Mouse (Mus musculus) ES-Bruce4 (cell line): ENCODE measurements at regions not wholly inside any gene's neighbourhood (a gene's known extent, or its start where the extent isn't known, plus 50 kb on each side); places are given as distances from the start of the nearest gene placed in this dataset.

Experiments used
- H3K27ac ChIP-seq: 2 replicates; pipeline ENCODE4 v1.5.1; 2012; ENCODE audit warnings: low read length, inconsistent platforms; ENCODE audit not compliant: insufficient read depth
- H3K27me3 ChIP-seq: 2 replicates; pipeline ENCODE4 v1.6.1; 2012; ENCODE audit warnings: mild to moderate bottlenecking, low read length, inconsistent platforms; ENCODE audit not compliant: control insufficient read depth, poor library complexity, insufficient read depth, severe bottlenecking
- H3K36me3 ChIP-seq: 2 replicates; pipeline ENCODE4 v1.6.1; 2012; ENCODE audit warnings: inconsistent platforms, mild to moderate bottlenecking, low read length, moderate library complexity; ENCODE audit not compliant: control insufficient read depth, poor library complexity, insufficient read depth, severe bottlenecking
- H3K4me1 ChIP-seq: one replicate; pipeline ENCODE4 v1.8.1; 2011; ENCODE audit warnings: low read length; ENCODE audit not compliant: control insufficient read depth, insufficient read depth
- H3K4me3 ChIP-seq: 2 replicates; pipeline ENCODE4 v1.5.1; 2011; ENCODE audit warnings: low read depth, mild to moderate bottlenecking, low read length
- H3K9ac ChIP-seq: 2 replicates; pipeline ENCODE4 v1.6.1; 2012; ENCODE audit warnings: low read depth, mild to moderate bottlenecking, inconsistent platforms; ENCODE audit not compliant: poor library complexity, severe bottlenecking
- H3K9me3 ChIP-seq: replicated peaks from 2 replicates; pipeline ENCODE4 v1.6.1; 2012; ENCODE audit warnings: mild to moderate bottlenecking, low read length, inconsistent platforms; ENCODE audit not compliant: control insufficient read depth, poor library complexity, insufficient read depth, severe bottlenecking
- CTCF ChIP-seq: IDR thresholded peaks from one replicate; pipeline ENCODE4 v1.8.1; 2011; ENCODE audit warnings: low read depth, low read length
- EP300 ChIP-seq: IDR thresholded peaks from 2 replicates; pipeline ENCODE4 v1.6.1; 2011; ENCODE audit warnings: low read depth, low read length; ENCODE audit not compliant: insufficient read depth
- POLR2A ChIP-seq: IDR thresholded peaks from one replicate; pipeline ENCODE4 v1.8.1; 2011; ENCODE audit warnings: low read length; ENCODE audit not compliant: insufficient read depth

DNA sequence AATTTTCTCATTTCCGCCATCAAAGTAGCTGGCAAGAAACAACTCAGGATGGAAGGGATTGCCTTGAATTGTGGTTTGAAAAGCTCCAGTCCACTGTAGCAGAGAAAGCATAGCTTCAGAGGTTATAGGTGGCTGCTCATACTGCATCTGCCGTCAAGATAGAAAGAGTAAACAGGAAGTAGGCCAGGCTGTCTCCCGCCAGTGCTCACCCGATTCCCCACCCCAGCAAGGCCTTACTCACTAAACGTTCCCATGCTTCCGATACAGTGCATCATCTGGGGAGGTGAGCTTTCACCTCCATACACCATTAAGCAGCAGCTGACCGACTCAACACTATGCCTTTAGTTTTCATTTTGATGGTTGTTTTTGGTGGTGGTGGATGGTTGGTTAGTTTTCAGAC is 119.3 kb upstream of the Btg1 start:
- H3K9ac ChIP-seq = no peak overlapping the region
- no peak for TF ChIP-seq CTCF
- H3K4me1 ChIP-seq = no peaks in the 10 kb centered on the region
- H3K27me3 ChIP-seq = no peaks in the 10 kb centered on the region
- no peaks in the 10 kb centered on the region for H3K36me3 ChIP-seq
- H3K4me3 ChIP-seq = no peak overlapping the region
- no peak overlapping the region for H3K27ac ChIP-seq
- H3K9me3 ChIP-seq = no peaks in the 10 kb centered on the region; the same call in 1 of the 2 replicates

- TF ChIP-seq EP300 (no peak), POLR2A (no peak)
- Histone ChIP-seq H3K9me3 (no peaks in the 10 kb centered on the region; the same call in 1 of the 2 replicates), H3K36me3 (no peaks in the 10 kb centered on the region), H3K4me1 (no peaks in the 10 kb centered on the region), H3K27me3 (no peaks in the 10 kb centered on the region), H3K9ac (no peak overlapping the region), H3K27ac (no peak overlapping the region), H3K4me3 (no peak overlapping the region)
Measured at GRCm38 (mm10) chr10:96499274-96499673, 117.5 kb upstream of the Btg1 start.

DNA sequence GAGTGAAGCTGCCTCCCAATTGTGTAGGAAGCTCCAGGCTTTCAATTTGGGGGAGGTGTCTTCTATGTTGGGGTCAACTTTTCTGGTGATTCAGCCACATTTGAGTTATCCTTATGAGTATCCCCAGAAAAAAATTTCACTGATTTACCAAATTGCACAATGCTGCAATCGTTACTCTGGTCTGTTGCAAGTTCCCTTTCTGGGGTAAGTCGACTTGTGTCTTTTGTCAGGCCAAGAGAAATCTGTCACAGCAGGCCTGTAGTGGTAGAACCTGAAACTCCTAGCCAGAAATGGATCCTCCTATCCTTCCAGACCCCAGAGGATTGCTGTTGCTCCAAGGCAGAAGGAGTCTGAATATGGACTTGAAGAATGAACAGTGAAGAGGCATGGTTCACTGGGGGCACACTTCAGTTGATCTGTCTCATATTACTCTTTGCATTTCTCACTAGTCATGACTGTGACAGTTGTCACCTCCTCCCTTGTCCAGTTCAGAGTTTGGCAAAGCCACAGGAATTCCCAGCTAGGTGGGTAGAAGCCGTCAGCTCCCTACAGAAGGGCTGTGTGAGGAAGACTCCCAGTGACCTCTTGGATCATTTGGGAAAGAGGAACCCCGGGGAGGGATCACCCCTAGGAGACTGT is 114.6 kb upstream of the Btg1 start:
- Histone ChIP-seq H3K4me1 (no peaks in the 10 kb centered on the region), H3K9ac (no peak overlapping the region), H3K27me3 (no peaks in the 10 kb centered on the region), H3K27ac (no peak overlapping the region), H3K9me3 (no peaks in the 10 kb centered on the region), H3K36me3 (no peaks in the 10 kb centered on the region), H3K4me3 (no peak overlapping the region)
- TF ChIP-seq CTCF = no peak
- TF ChIP-seq POLR2A = no peak

DNA sequence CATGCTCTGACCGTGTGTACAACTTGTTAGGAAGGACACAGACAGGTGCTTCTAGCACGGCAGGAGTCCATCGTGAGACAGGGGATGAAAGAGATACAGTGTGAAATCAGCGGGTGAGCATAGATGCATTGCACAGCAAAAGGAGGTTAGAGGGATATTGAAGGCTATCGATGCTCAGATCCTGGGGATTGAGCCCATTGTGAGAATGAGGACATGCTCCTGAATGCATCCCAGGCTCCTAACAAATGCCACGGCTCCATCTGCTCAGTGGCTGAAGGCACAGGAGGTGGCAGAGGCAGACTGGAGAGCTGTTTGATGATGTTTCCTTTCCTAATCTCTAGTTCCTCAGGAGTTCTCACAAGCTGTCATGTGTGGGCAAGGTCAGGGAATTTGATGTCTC is 114.1 kb upstream of the Btg1 start:
- Histone ChIP-seq H3K9me3 (no peaks in the 10 kb centered on the region), H3K36me3 (no peaks in the 10 kb centered on the region), H3K27me3 (no peaks in the 10 kb centered on the region), H3K27ac (no peak overlapping the region), H3K4me3 (no peak overlapping the region), H3K9ac (no peak overlapping the region), H3K4me1 (no peaks in the 10 kb centered on the region)
- no peak for TF ChIP-seq EP300

DNA sequence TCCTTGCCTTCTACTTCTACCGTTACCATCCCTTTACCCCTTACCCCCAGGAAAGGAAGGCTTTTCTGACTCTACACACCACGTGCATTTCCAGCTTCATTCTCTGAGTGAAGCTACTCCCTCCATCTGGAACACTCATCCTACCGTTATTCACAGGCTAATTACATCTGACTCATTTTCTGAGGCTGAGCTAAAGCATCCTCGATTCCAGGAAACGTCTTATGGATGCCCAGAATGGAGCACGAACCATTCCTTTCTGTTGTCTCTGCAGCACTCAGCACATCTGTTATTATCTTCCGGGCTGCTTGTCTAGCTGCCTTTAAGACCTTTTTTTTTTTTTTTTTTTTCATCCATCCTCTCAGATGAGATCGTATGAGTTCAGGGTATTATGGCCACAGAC is 112.5 kb upstream of the Btg1 start:
- TF ChIP-seq EP300 (no peak), CTCF (no peak), POLR2A (no peak)
- H3K9me3 ChIP-seq = no peaks in the 10 kb centered on the region
- H3K4me3 ChIP-seq = no peak overlapping the region
- H3K27me3 ChIP-seq = no peaks in the 10 kb centered on the region
- H3K9ac ChIP-seq = no peak overlapping the region
- no peak overlapping the region for H3K27ac ChIP-seq
- H3K4me1 ChIP-seq = no peaks in the 10 kb centered on the region
- no peaks in the 10 kb centered on the region for H3K36me3 ChIP-seq

- H3K4me3 ChIP-seq = no peak overlapping the region
- no peaks in the 10 kb centered on the region for H3K27me3 ChIP-seq
- H3K36me3 ChIP-seq = no peaks in the 10 kb centered on the region
- H3K9ac ChIP-seq = no peak overlapping the region
- TF ChIP-seq EP300 (no peak), POLR2A (no peak), CTCF (no peak)
- H3K4me1 ChIP-seq = no peaks in the 10 kb centered on the region
- no peaks in the 10 kb centered on the region for H3K9me3 ChIP-seq
- H3K27ac ChIP-seq = no peak overlapping the region
Measured at GRCm38 (mm10) chr10:96515164-96515922, 101.5 kb upstream of the Btg1 start.

GRCm38 (mm10) chr10:96515923-96516258 is 100.9 kb upstream of the Btg1 start:
- H3K9ac ChIP-seq = no peak overlapping the region
- no peaks in the 10 kb centered on the region for H3K9me3 ChIP-seq
- no peaks in the 10 kb centered on the region for H3K36me3 ChIP-seq
- H3K4me3 ChIP-seq = no peak overlapping the region
- no peaks in the 10 kb centered on the region for H3K4me1 ChIP-seq
- H3K27ac ChIP-seq = no peak overlapping the region
- H3K27me3 ChIP-seq = no peaks in the 10 kb centered on the region
- TF ChIP-seq POLR2A (no peak), EP300 (no peak), CTCF (no peak)
